ENCODE assay signal across 19 mouse cellular contexts in genomic region chr7:51973091-51973490, GRCm38 (mm10). TPM values are rescaled to one million over a fixed set of nuclear protein-coding genes. Genes with fewer than 3 reads are reported as not detected.
DNase-seq lines count a peak whose midpoint lies in the region; ATAC-seq lines count a peak whose summit lies in the region.
"Had no signal": no experiment of that assay in that cellular context is flagged by ENCODE, and none has a peak within 500 bp of the region (broad histone marks: within the 10 kb centered on the region; RNA-seq: fewer than 3 reads in every experiment).

No protein-coding gene starts in this region.

- no peak for DNase-seq in heart, adult 18-20 months
- no peak for DNase-seq in left cerebral cortex, postnatal 10 days (ENCODE audit: extremely low spot score in 1 of 2, low spot score in 2 of 2)
- DNase-seq: gastrocnemius, postnatal 36 days had no signal

- WGBS in heart, embryonic 11.5 days (ENCODE audit: insufficient replicate concordance) = 71% methylated on average over 5 of the region's 5 CpGs
- WGBS in midbrain, embryonic 13.5 days = 76% methylated on average over 5 of the region's 5 CpGs
- WGBS in midbrain, embryonic 16.5 days = 77% methylated on average over 5 of the region's 5 CpGs
- WGBS in forebrain, embryonic 16.5 days = 59% methylated on average over 5 of the region's 5 CpGs
- 53% methylated on average over 5 of the region's 5 CpGs for WGBS in neural tube, embryonic 13.5 days

- H3K4me2 ChIP-seq in heart, embryonic 11.5 days = no peak overlapping the region
- H3K4me2 ChIP-seq in midbrain, embryonic 13.5 days (replicated peaks) = no peak overlapping the region
- no peak overlapping the region for H3K4me2 ChIP-seq in midbrain, embryonic 16.5 days (ENCODE audit: low read length)
- no peak overlapping the region for H3K4me2 ChIP-seq in forebrain, embryonic 16.5 days (ENCODE audit: low read length)
- H3K4me2 ChIP-seq in neural tube, embryonic 13.5 days = no peak overlapping the region
- H3K4me2 ChIP-seq: liver, embryonic 15.5 days had no signal

- intact Hi-C loops in left cerebral cortex, postnatal 10 days (cut with DNase I) = loop anchor here (5.0 to 10.0 kb wide), 3 partner anchors 111 to 478 kb away; partner anchors contain the start of genes Fancf and Gas2

- no peaks in the 10 kb centered on the region; the same call in 1 of the 2 replicates for H3K27me3 ChIP-seq in heart, embryonic 11.5 days (ENCODE audit: control insufficient read depth, insufficient read depth, low read length)
- H3K27me3 ChIP-seq in midbrain, embryonic 13.5 days = no peaks in the 10 kb centered on the region
- no peaks in the 10 kb centered on the region for H3K27me3 ChIP-seq in midbrain, embryonic 16.5 days (ENCODE audit: control insufficient read depth, insufficient read depth, low read depth, low read length)
- H3K27me3 ChIP-seq in forebrain, embryonic 16.5 days (replicated peaks; ENCODE audit: control insufficient read depth, insufficient read depth, low read length) = no peaks in the 10 kb centered on the region
- no peaks in the 10 kb centered on the region for H3K27me3 ChIP-seq in neural tube, embryonic 13.5 days
- H3K27me3 ChIP-seq: liver, embryonic 15.5 days; megakaryocyte, embryonic 14.5 days had no signal

- no peaks in the 10 kb centered on the region for H3K4me1 ChIP-seq in heart, embryonic 11.5 days (ENCODE audit: control insufficient read depth, insufficient read depth, low read length)
- peaks cover 16% of the 10 kb centered on the region for H3K4me1 ChIP-seq in midbrain, embryonic 13.5 days (replicated peaks)
- H3K4me1 ChIP-seq in midbrain, embryonic 16.5 days (ENCODE audit: control insufficient read depth, insufficient read depth, low read length) = peaks cover 4% of the 10 kb centered on the region; the same call in 1 of the 2 replicates
- H3K4me1 ChIP-seq in forebrain, embryonic 16.5 days (replicated peaks; ENCODE audit: control insufficient read depth, insufficient read depth, low read length) = peaks cover 8% of the 10 kb centered on the region
- H3K4me1 ChIP-seq in neural tube, embryonic 13.5 days (replicated peaks) = peaks cover 24% of the 10 kb centered on the region
- H3K4me1 ChIP-seq: heart, embryonic 10.5 days; megakaryocyte, embryonic 14.5 days had no signal

- no peak overlapping the region for H3K4me3 ChIP-seq in heart, embryonic 11.5 days (ENCODE audit: low read depth, low read length)
- no peak overlapping the region for H3K4me3 ChIP-seq in midbrain, embryonic 13.5 days (replicated peaks)
- no peak overlapping the region for H3K4me3 ChIP-seq in midbrain, embryonic 16.5 days (ENCODE audit: low read depth, low read length)
- H3K4me3 ChIP-seq in forebrain, embryonic 16.5 days (replicated peaks; ENCODE audit: low read length) = no peak overlapping the region
- H3K4me3 ChIP-seq in neural tube, embryonic 13.5 days = no peak overlapping the region
- H3K4me3 ChIP-seq: embryonic facial prominence, embryonic 10.5 days; heart, embryonic 10.5 days; liver, embryonic 15.5 days; megakaryocyte, embryonic 14.5 days; myocyte had no signal

- H3K27ac ChIP-seq in heart, embryonic 11.5 days (ENCODE audit: low read depth, low read length) = no peak overlapping the region
- H3K27ac ChIP-seq in midbrain, embryonic 13.5 days = peak overlapping the region; percentile 39; the same call in 1 of the 2 replicates
- H3K27ac ChIP-seq in midbrain, embryonic 16.5 days (ENCODE audit: low read length) = no peak overlapping the region
- no peak overlapping the region for H3K27ac ChIP-seq in forebrain, embryonic 16.5 days (ENCODE audit: low read length)
- H3K27ac ChIP-seq in neural tube, embryonic 13.5 days (replicated peaks) = peak overlapping the region; percentile 70; the same call in 1 of the 2 replicates
- H3K27ac ChIP-seq: embryonic facial prominence, embryonic 10.5 days; heart, embryonic 10.5 days; liver, embryonic 15.5 days had no signal

- H3K9ac ChIP-seq in heart, embryonic 11.5 days (ENCODE audit: low read depth, low read length) = no peak overlapping the region
- H3K9ac ChIP-seq in midbrain, embryonic 13.5 days (replicated peaks) = no peak overlapping the region
- no peak overlapping the region for H3K9ac ChIP-seq in midbrain, embryonic 16.5 days (ENCODE audit: low read depth, low read length)
- no peak overlapping the region for H3K9ac ChIP-seq in forebrain, embryonic 16.5 days (replicated peaks; ENCODE audit: low read depth, low read length)
- no peak overlapping the region for H3K9ac ChIP-seq in neural tube, embryonic 13.5 days
- H3K9ac ChIP-seq: liver, embryonic 15.5 days had no signal

- H3K9me3 ChIP-seq in heart, embryonic 11.5 days (replicated peaks; ENCODE audit: control insufficient read depth, low read length) = no peaks in the 10 kb centered on the region
- no peaks in the 10 kb centered on the region for H3K9me3 ChIP-seq in midbrain, embryonic 13.5 days
- H3K9me3 ChIP-seq in midbrain, embryonic 16.5 days (replicated peaks; ENCODE audit: control insufficient read depth, low read length, poor library complexity, severe bottlenecking) = no peaks in the 10 kb centered on the region
- no peaks in the 10 kb centered on the region for H3K9me3 ChIP-seq in forebrain, embryonic 16.5 days (ENCODE audit: control insufficient read depth, low read length)
- H3K9me3 ChIP-seq in neural tube, embryonic 13.5 days = no peaks in the 10 kb centered on the region
- H3K9me3 ChIP-seq: embryonic facial prominence, embryonic 10.5 days; G1E; heart, embryonic 10.5 days; liver, embryonic 15.5 days; megakaryocyte, embryonic 14.5 days had no signal

- H3K36me3 ChIP-seq in heart, embryonic 11.5 days (ENCODE audit: control insufficient read depth, insufficient read depth, low read length) = no peaks in the 10 kb centered on the region
- H3K36me3 ChIP-seq in midbrain, embryonic 13.5 days = no peaks in the 10 kb centered on the region
- no peaks in the 10 kb centered on the region for H3K36me3 ChIP-seq in midbrain, embryonic 16.5 days (ENCODE audit: control insufficient read depth, insufficient read depth, low read length)
- no peaks in the 10 kb centered on the region for H3K36me3 ChIP-seq in forebrain, embryonic 16.5 days (ENCODE audit: control insufficient read depth, insufficient read depth)
- no peaks in the 10 kb centered on the region for H3K36me3 ChIP-seq in neural tube, embryonic 13.5 days
- H3K36me3 ChIP-seq: embryonic facial prominence, embryonic 10.5 days; G1E; heart, embryonic 10.5 days; liver, embryonic 15.5 days had no signal

- ATAC-seq in heart, embryonic 11.5 days (replicated peaks; ENCODE audit: insufficient number of reproducible peaks, low FRiP score, low TSS enrichment) = 0 out of 2 replicates have a peak, but pooled peaks have one; percentile 22
- ATAC-seq in midbrain, embryonic 13.5 days = peak; percentile 46; the same call in 1 of the 2 replicates
- ATAC-seq in midbrain, embryonic 16.5 days = no peak
- ATAC-seq in forebrain, embryonic 16.5 days = 0 out of 2 replicates have a peak, but pooled peaks have one; percentile 11
- ATAC-seq in neural tube, embryonic 13.5 days (ENCODE audit: low read depth) = peak; percentile 70; the same call in 1 of the 2 replicates

RNA-seq across cellular contexts. Expression of gene Svip, which starts 32.7 kb away (rescaled TPM):
- 17.1 and 17.7 TPM in 2 replicates for polyA plus RNA-seq in heart, embryonic 11.5 days (2014; fragmentation: Nextera tagmentation; extraction: Ambion mirVana)
- total RNA-seq in heart, adult 18-20 months (2021) = 10 to 100 TPM; 26.4 to 28.3 TPM
- polyA plus RNA-seq in midbrain, embryonic 13.5 days (2015; fragmentation: Nextera tagmentation; extraction: Ambion mirVana) = 17.1 and 17.5 TPM in 2 replicates
- 21.2 and 21.9 TPM in 2 replicates for polyA plus RNA-seq in midbrain, embryonic 16.5 days (2015; fragmentation: Nextera tagmentation; extraction: Ambion mirVana)
- 26.6 and 27.5 TPM in 2 replicates for polyA plus RNA-seq in forebrain, embryonic 16.5 days (2015; fragmentation: Nextera tagmentation; extraction: Ambion mirVana)
- 26.5 and 26.6 TPM in 2 replicates for polyA plus RNA-seq in neural tube, embryonic 13.5 days (2015; fragmentation: Nextera tagmentation; extraction: Ambion mirVana)
- total RNA-seq in left cerebral cortex, postnatal 10 days (2021) = 10 to 100 TPM; 24.5 to 24.9 TPM

RNA-seq across cellular contexts. Expression of gene 1700015G11Rik, which starts 42.4 kb away (rescaled TPM):
- not detected in 2 replicates for polyA plus RNA-seq in heart, embryonic 11.5 days (2014; fragmentation: Nextera tagmentation; extraction: Ambion mirVana)
- not detected for total RNA-seq in heart, adult 18-20 months (2021)
- polyA plus RNA-seq in midbrain, embryonic 13.5 days (2015; fragmentation: Nextera tagmentation; extraction: Ambion mirVana) = not detected in 2 replicates
- polyA plus RNA-seq in midbrain, embryonic 16.5 days (2015; fragmentation: Nextera tagmentation; extraction: Ambion mirVana) = not detected in 2 replicates
- polyA plus RNA-seq in forebrain, embryonic 16.5 days (2015; fragmentation: Nextera tagmentation; extraction: Ambion mirVana) = not detected in 2 replicates
- polyA plus RNA-seq in neural tube, embryonic 13.5 days (2015; fragmentation: Nextera tagmentation; extraction: Ambion mirVana) = not detected in 2 replicates
- total RNA-seq in left cerebral cortex, postnatal 10 days (2021) = not detected
- total RNA-seq: G1E; gastrocnemius, postnatal 36 days; heart, postnatal 14 days; left cerebral cortex, adult 18-20 months had no signal
- polyA plus RNA-seq: CD4-positive, CD25-positive, alpha-beta regulatory T cell, adult 4 months; embryonic facial prominence, embryonic 10.5 days; G1E; heart, embryonic 10.5 days; intestine, embryonic 14.5 days; limb, embryonic 11.5 days; liver, embryonic 15.5 days; myocyte had no signal

Comparison
In these comparisons a context has a peak if more than half of its experiments do, and no peak if none do; other contexts are left out.
1. H3K27ac ChIP-seq: peak in midbrain, embryonic 13.5 days (single experiment) and neural tube, embryonic 13.5 days (single experiment); none in heart, embryonic 11.5 days (single experiment), midbrain, embryonic 16.5 days (single experiment) and forebrain, embryonic 16.5 days (single experiment).